Mouse (Mus musculus): ENCODE data around the gene Gca.

Gene Gca

DNA sequence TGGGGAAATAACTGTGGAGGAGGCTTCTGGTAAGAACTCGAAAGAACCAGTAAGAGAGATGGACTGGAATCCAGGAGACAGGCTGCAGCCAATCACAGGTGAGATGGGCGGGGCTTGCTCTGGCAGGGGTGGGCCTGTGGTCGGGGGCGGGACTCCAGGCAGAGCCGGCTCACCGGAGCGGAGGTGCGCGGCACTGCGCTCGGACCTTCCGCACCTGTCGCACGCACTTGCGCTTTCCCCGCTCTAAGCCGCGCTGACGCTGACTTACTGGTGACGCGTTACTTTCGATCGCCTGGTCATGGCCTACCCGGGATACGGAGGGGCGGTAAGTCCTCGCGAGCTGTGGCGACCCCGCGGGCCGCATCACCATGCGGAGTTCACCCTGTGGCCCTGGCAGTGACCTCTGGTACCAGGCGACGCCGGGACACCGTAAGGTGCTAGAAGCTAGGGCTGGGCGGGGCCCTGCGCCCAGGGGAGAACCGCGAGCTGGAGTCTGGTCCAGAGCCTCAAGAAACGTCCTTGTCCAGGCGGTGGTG lies at the start of gene Gca:
Gca (plus strand) TSS at position 151 of the 536 bp plus-strand sequence.
- peak; percentile 84 for DNase-seq (ENCODE audit: extremely low spot score)

GRCm38 (mm10) chr2:62618934-62619341 lies 45.1 kb upstream of the Gca start:
- no peak for DNase-seq (ENCODE audit: extremely low spot score)

DNA sequence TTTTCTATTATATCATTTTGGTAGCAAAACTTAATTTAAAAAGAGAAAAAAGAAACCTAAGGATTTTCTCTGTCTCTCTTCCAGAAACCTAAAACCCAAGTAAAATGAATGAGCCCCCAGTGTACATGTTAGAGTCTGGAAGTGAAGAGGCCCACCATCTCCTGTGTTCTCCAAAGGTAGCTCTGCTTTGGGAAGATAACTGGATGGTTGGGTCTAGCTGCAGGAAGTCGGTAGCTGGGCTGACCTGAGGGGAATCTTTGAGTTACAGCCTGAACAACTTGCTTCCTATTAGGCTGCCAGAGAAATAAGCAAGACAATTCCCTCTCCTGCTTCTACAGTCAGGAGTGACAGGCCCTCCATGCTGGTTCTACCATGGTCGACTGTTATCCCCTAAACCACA lies 44.4 kb upstream of the Gca start:
- no peak for DNase-seq (ENCODE audit: extremely low spot score)

DNA sequence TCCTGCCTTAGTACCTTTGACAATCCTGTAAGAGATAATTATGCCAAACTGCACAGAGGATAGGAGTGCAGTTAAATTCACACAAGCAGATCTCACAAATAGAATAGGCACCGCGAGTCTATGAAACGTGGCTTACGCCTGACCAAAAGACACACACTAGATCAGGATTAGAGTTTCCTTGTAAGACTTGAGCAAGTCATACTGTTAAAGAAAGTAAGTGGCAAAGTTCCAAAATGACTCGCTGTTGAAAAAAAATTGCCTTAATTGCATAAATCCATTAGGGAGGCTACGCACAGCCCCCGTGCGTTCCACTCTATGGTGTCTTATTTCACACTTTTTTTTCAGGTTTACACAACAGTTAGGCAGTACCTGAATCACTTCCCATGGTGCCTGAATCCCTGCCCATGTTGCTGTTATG lies 41.1 kb upstream of the Gca start:
- no peak for DNase-seq (ENCODE audit: extremely low spot score)

DNA sequence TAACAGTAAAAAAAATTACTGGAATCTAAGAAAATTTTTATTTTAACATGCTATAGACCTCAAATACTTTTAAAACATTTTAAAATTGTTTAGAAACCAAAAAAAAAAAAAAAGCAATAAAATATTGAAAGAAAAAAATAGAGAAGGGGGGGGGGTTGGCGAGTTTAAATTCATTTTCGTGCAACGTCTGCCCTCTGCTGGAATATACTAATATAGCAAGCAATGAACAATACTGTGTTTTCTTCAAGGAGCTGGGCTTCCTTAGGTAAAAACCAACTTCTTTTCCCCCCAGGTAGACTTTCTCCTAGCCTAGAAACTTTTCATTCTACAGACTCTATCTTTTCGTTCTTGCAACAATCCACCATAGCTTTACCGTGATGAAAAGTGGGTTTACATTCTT lies 36.4 kb upstream of the Gca start:
- no peak for DNase-seq (ENCODE audit: extremely low spot score)

DNA sequence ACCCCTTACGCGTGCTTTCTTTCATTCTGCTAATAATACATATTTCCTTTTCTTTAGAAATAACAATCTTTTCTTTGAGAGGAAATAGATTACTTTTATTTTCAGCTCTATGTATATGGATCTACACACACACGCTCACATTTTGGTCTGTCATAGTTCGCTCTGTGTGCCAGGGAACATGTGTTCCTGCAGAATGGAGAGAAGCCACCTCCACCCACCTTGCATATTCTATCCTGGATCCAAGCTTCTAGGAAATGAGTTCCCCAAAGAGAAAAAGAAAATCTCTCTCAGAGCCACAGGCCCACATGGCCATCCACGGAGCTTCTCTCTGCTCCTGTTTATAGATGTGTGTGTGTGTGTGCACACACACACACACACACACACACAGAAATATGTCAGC lies 35.7 kb upstream of the Gca start:
- no peak for DNase-seq (ENCODE audit: extremely low spot score)

- DNase-seq (ENCODE audit: extremely low spot score), result peak; percentile 20
Observed at GRCm38 (mm10) chr2:62630446-62630845, 33.6 kb upstream of the Gca start.

DNA sequence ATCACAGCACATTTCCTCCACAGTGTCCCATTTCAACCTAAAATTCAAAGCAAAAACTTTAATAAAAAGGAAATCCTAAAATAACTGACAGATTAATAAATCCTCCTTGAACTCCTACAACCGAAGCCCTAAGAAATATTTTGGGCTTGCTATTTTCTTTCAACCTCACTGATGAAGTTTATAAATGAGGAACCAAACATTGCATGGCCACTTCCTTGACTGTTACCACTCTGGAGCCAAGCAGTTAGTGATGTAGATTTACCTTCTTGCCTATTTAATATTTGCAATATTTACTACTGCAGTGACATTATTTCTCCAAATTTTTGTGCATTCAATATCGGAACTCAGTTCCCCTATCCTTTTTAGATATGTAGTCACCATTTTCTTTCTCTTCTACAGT lies 24.2 kb upstream of the Gca start:
- no peak for DNase-seq (ENCODE audit: extremely low spot score)

- DNase-seq (ENCODE audit: extremely low spot score), result peak; percentile 42
Observed at GRCm38 (mm10) chr2:62643405-62644305, 20.4 kb upstream of the Gca start.

DNA sequence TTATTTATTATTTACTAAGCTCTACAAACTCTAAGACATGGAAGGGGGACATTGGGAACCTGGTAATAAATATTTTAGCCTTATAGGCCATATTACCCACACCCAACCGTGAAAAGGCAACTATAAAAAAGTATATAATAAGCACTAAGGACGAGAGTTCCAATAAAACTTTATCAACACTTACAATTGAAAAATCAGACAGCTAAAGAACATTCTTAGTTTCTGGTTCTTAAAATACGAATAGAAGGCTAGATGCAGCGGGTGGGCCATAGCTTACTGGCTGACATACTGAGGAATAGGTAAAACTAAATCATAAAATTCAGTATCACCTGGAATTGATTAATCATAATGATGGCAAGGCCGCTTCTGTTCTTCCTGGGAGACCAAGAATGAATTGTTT lies 19.2 kb upstream of the Gca start:
- no peak for DNase-seq (ENCODE audit: extremely low spot score)

DNA sequence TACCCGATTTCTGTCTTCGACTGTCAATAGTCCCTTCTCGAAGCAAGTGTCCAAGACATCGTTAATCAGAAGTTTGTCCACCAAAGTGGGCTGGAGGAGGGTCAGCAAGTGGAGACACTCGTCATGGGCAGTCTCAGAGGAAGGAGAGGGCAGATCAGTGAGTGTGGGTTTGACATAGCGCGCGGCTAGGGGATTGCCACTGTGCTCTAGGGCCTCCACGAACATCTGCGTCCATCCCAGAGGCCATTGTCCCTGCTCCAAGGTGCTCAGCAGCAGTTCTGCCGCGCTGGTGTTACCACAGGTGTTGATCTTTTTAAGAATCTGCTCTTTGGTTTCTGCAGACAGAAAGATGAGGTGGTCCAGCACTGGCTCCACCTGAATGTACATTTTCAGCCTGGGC lies 18.6 kb upstream of the Gca start:
- DNase-seq (ENCODE audit: extremely low spot score), result peak; percentile 17

DNA sequence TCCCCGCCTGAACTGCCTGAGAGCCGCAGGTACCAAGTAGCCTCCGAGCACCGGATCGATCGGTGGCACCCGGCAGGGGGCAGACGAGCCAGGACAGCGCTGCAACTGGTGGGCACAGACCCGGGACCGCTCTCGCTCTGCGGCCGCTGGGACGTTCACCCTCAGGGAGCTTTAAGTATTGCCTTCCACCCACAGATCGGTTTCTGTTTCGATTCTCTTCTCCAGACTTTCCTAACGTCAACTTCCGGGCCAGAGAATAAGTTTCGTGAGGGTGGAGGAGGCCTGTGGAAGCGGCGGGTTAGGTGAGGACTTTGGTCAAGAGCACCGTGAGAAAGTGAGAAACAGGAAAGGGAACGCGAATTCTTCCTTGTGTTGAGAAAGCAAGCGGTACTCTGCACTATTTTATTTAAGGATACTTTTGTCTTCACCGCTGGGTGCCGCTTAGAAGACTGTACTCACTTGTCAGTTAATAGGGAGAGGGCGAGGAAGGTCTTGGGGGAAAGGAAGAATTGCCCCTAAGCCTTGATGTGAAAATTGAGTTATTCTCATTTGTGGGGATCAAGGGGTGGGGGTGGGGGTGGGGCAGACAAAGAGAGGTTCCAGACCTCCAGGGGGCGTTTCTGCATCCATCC lies 18.0 kb upstream of the Gca start, which contains the start of gene Ifih1:
Ifih1 (minus strand) TSS at position 242 of the 632 bp plus-strand sequence.
- peak; percentile 73 for DNase-seq (ENCODE audit: extremely low spot score)

DNA sequence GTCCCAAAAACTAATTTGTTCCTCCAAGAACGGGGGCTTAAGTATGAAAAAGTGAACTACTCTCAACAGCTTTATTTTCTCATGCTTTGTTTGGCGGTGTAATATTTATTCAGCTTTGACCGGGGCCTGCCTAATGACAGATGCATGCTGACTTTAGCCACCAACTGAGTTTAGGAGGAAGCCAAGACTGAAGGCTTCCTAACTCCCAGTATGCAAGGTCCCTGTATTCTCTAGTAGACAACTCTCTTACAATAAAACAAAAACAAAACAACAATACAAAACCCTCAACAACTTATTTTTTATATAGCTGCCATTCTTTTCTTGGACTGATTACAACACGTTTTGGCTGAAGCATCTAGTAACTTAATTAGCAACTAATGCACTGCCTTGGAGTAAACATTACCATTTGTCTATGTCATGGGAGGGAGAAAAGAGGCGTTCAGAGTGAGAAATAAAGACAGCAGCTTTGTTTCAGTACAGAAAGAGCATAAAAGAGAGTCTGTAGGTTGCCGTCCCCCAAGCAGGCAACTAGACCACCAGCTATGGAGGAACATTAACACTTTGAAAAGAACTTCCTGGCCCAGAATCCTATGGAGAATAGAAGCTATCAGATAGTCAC lies 17.3 kb upstream of the Gca start:
- DNase-seq (ENCODE audit: extremely low spot score), result no peak

DNA sequence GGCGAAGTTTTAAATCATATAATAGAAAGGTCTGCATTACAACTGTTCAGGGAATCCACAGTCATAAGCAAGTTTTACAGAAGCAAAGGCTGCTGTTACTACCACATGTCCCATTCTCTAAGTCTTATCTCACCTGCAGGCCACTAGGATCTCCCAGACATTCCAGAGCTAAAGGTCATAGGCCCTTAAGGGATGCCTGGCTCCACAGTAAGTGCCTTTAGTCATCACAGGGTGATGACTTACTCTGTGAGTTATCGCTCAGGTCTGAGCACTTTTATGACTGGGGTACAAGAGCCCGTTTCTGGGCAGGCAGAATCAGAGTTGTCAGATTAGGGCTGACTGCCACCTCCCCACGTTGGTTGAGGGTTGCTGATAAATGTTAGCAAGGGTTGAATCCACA lies 12.2 kb upstream of the Gca start:
- no peak for DNase-seq (ENCODE audit: extremely low spot score)

- DNase-seq (ENCODE audit: extremely low spot score), result no peak
Observed at GRCm38 (mm10) chr2:62652466-62652865, 11.6 kb upstream of the Gca start.

DNA sequence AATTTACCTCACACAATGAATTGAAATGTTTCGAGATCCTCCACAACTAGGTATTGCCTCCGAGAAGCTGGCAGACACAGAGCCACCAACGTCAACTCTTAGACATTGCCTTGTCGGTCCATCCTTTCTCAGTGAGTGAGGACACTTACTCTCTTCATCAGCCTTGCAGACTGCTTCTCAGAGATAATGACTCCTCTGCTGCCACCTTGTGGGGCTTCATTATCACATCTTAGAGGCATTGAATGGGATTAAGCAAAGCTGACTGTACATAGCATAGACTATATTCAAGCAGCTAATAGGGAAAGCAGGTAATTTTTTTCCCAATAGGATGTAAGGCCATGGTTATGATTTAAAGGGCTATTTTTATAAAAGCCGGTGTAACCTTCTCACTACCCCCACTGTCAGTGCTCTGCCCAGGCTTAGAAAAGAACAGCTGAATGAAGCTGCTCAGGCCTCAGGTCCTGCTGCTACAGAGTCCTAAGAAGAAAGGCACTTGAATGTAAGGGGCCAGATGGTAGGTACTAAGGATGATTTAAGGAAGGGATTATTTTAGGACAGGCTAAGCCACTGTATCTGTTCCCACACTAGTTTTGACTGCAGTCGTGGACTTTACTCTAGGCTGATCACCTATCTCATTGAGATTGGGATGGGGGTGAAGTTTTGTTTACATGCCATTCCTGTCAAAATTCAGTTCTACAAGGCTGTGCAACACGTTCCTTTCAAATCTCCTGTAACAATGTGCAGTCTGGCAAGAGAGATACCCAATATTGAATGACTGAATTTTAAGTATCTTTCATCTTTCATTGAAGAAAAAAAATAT lies 9.4 kb upstream of the Gca start:
- peak; percentile 39 for DNase-seq (ENCODE audit: extremely low spot score)

- DNase-seq (ENCODE audit: extremely low spot score), result no peak
Observed at GRCm38 (mm10) chr2:62656072-62656471, 8.0 kb upstream of the Gca start.

DNA sequence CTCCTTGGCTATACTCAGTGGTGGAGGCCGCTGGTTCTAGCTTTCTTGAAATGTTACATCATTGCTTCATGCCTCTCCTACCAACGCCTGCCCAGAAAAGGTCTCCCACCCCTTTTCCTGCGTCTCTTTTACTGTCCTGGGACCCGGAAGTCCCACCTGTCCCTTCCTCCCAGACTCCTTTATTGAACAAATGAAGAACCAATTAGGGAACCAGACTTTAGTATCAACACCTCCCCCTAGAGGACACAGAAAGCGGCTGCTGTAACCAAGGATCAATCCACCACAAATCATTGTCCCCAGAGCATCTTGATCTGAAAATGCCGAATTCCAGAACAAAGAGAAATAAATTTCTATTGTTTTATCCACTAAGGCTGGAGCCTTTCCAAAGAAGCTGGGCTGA lies 3.5 kb upstream of the Gca start:
- DNase-seq (ENCODE audit: extremely low spot score), result no peak

GRCm38 (mm10) chr2:62662560-62662959 lies 1.5 kb upstream of the Gca start:
- DNase-seq (ENCODE audit: extremely low spot score), result no peak

- DNase-seq (ENCODE audit: extremely low spot score), result no peak
Observed at GRCm38 (mm10) chr2:62664839-62665238, 754 bp downstream of the Gca start.

GRCm38 (mm10) chr2:62665536-62665935 lies 1.5 kb downstream of the Gca start:
- DNase-seq (ENCODE audit: extremely low spot score), result no peak

GRCm38 (mm10) chr2:62669848-62670247 lies 5.8 kb downstream of the Gca start:
- DNase-seq (ENCODE audit: extremely low spot score), result no peak

Data from embryo, embryonic 9.5 days (tissue).